Mouse (Mus musculus): ENCODE data around the gene Rxfp1.

DNA sequence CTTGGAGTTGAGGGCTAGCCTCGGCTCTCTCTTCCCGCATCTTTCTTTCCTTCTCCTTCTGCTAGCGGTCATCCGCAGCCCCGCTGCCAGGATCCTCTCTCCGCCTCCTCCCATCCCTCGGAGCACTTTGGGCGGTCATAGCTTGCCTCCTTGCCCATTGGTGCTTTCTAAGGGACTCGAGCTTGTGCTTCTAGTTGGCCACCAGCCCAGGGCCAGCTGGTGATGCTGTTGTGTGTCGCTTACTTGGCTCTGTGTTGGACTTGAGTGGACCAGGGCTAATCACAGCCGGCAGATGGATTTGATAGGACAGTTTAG, 108.3 kb downstream of the Rxfp1 start, which contains the start of gene Etfdh:
- TF ChIP-seq EP300 (IDR thresholded peaks at IDR 0.05) (no peak), CTCF (IDR thresholded peaks at IDR 0.05) (no peak)
